Mouse (Mus musculus): ENCODE results near the gene Olfr1086. TPM values are rescaled to one million over a fixed set of nuclear protein-coding genes. Genes with fewer than 3 reads are reported as not detected.
"Not testable (repeated sequence)": the region's sequence is repeated elsewhere in the genome, so short reads cannot be mapped to it uniquely, and the experiment has no call there.

The Olfr1086 gene
- total RNA-seq (2021) = not detected
- long read RNA-seq, experiment 1 = 0 reads
- long read RNA-seq, experiment 2 = 0 reads

DNA sequence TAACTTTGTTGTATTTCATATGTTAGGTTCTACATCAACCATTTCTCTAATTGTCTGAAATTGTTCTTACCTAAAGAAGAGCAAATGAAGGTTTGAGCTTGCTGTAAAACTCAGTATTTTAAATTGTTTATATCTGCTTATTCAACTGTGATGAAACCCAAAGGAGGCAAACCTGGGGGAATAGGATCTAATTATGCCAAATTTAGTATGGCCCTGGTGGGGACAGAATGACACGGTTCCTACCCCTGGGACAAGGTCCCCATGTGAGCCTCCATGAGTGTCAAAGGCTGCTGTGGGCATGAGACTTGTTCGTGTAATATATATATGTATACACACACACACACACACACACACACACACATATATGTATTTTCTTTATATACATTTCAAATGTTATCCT, at the start of gene Olfr1086:
Gene Olfr1086 (minus strand): TSS at position 101 of the 400 bp plus-strand sequence.
- intact Hi-C loops (cut with DNase I) = no loop called here
- DNase-seq = no peak

GRCm38 (mm10) chr2:86698295-86698694, 18.4 kb upstream of the Olfr1086 start, which contains the start of gene Olfr1087:
Gene Olfr1087 (minus strand): TSS chr2:86698395.
- no peak for DNase-seq
- intact Hi-C loops (cut with DNase I) = no loop called here

DNA sequence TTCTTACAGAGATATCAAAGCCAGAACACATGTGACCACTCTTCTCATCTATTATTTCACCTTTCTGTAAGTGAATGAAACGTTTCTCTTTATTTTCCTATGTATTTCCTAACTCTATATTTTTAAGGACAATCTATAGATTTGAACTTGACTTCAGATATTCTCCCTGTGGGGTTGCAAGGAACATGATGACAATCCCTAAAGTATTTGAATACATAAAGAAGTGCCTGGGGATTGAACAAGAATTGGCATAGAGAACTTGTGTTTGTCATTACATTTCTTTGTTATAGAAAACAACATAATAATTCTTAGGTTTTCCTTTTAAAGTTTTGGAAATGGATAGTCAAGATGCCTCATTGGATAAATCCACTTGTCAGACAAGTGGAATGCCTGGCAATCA, 18.0 kb downstream of the Olfr1086 start, which contains the start of gene Olfr1085:
Gene Olfr1085 (minus strand): TSS at position 101 of the 400 bp plus-strand sequence.
- DNase-seq = no peak
- intact Hi-C loops (cut with DNase I) = no loop called here

GRCm38 (mm10) chr2:86639625-86640024, 40.3 kb downstream of the Olfr1086 start, which contains the start of gene Olfr1084:
Gene Olfr1084 (minus strand): TSS chr2:86639725.
- intact Hi-C loops (cut with DNase I); DNase-seq: not testable (repeated sequence)

Other genes starting within 250 kb of the Olfr1086 start
- gene Olfr1065, start 229.5 kb downstream of the Olfr1086 start, total RNA-seq (2021) = not detected
- not detected for gene Olfr1066, start 223.8 kb downstream of the Olfr1086 start, total RNA-seq (2021)
- gene Olfr228, start 192.7 kb downstream of the Olfr1086 start, total RNA-seq (2021) = not detected
- gene Olfr1076, start 171.6 kb downstream of the Olfr1086 start, total RNA-seq (2021) = not detected
- not detected for gene Olfr1079, start 137.6 kb downstream of the Olfr1086 start, total RNA-seq (2021)
- gene Olfr1080, start 121.9 kb downstream of the Olfr1086 start, total RNA-seq (2021) = not detected
- gene Olfr1082, start 81.1 kb downstream of the Olfr1086 start, total RNA-seq (2021) = not detected
- not detected for gene Olfr1084, start 40.4 kb downstream of the Olfr1086 start, total RNA-seq (2021)
- not detected for gene Olfr1085, start 18.1 kb downstream of the Olfr1086 start, total RNA-seq (2021)
- not detected for gene Olfr1087, start 18.3 kb upstream of the Olfr1086 start, total RNA-seq (2021)
- not detected for gene Olfr1089, start 53.6 kb upstream of the Olfr1086 start, total RNA-seq (2021)
- not detected for gene Olfr1090, start 78.9 kb upstream of the Olfr1086 start, total RNA-seq (2021)
- gene Olfr1093, start 102.4 kb upstream of the Olfr1086 start, total RNA-seq (2021) = not detected
- gene Olfr141, start 129.9 kb upstream of the Olfr1086 start, total RNA-seq (2021) = not detected
- not detected for gene Olfr1094, start 144.6 kb upstream of the Olfr1086 start, total RNA-seq (2021)
- not detected for gene Olfr1095, start 171.6 kb upstream of the Olfr1086 start, total RNA-seq (2021)
- not detected for gene Gm13723, start 194.7 kb upstream of the Olfr1086 start, total RNA-seq (2021)
- not detected for gene Olfr1097, start 212.1 kb upstream of the Olfr1086 start, total RNA-seq (2021)
- gene Olfr1098, start 244.5 kb upstream of the Olfr1086 start, total RNA-seq (2021) = not detected